Mouse (Mus musculus) megakaryocyte, embryonic 14.5 days (primary cell): ENCODE data around the gene Rab6a. TPM values are rescaled to one million over a fixed set of nuclear protein-coding genes. Genes with fewer than 3 reads are reported as not detected.
A peak's percentile ranks its signal among the peaks of the same experiment; 100 is the strongest.
"Not testable (repeated sequence)": the region's sequence is repeated elsewhere in the genome, so short reads cannot be mapped to it uniquely, and the experiment has no call there.

Experiments
- H3K27me3 ChIP-seq: replicated peaks from 2 replicates; pipeline ENCODE3; 2012; ENCODE audit warnings: inconsistent platforms
- H3K36me3 ChIP-seq: replicated peaks from 2 replicates; pipeline ENCODE3; 2012; ENCODE audit warnings: low read length, inconsistent platforms, mixed read lengths
- H3K4me1 ChIP-seq: 2 replicates; pipeline ENCODE4 v1.6.1; 2012; ENCODE audit warnings: inconsistent platforms
- H3K4me3 ChIP-seq: replicated peaks from 2 replicates; pipeline ENCODE3; 2012; ENCODE audit warnings: moderate library complexity, mild to moderate bottlenecking, inconsistent platforms
- H3K9me3 ChIP-seq: 2 replicates; pipeline ENCODE4 v1.6.1; 2012; ENCODE audit warnings: inconsistent platforms
- FLI1 ChIP-seq: IDR thresholded peaks from 2 replicates; pipeline ENCODE4 v1.6.1; 2012; ENCODE audit warnings: low read length, inconsistent platforms, mixed read lengths
- GATA1 ChIP-seq: IDR thresholded peaks from 3 replicates; pipeline ENCODE4 v1.6.1; 2012; ENCODE audit warnings: mixed read lengths, low read length, inconsistent platforms, borderline replicate concordance
- polyA plus RNA-seq: library from polyadenylated mRNA; stranded (reverse); fragments of >175 nt; gene quantifications from 2 replicates; pipeline ENCODE4 v1.2.3, GENCODE M21; 2012; ENCODE audit warnings: low replicate concordance; ENCODE audit not compliant: insufficient read depth

Rab6a gene
- polyA plus RNA-seq, result 25.4 and 50.0 TPM in 2 replicates

DNA sequence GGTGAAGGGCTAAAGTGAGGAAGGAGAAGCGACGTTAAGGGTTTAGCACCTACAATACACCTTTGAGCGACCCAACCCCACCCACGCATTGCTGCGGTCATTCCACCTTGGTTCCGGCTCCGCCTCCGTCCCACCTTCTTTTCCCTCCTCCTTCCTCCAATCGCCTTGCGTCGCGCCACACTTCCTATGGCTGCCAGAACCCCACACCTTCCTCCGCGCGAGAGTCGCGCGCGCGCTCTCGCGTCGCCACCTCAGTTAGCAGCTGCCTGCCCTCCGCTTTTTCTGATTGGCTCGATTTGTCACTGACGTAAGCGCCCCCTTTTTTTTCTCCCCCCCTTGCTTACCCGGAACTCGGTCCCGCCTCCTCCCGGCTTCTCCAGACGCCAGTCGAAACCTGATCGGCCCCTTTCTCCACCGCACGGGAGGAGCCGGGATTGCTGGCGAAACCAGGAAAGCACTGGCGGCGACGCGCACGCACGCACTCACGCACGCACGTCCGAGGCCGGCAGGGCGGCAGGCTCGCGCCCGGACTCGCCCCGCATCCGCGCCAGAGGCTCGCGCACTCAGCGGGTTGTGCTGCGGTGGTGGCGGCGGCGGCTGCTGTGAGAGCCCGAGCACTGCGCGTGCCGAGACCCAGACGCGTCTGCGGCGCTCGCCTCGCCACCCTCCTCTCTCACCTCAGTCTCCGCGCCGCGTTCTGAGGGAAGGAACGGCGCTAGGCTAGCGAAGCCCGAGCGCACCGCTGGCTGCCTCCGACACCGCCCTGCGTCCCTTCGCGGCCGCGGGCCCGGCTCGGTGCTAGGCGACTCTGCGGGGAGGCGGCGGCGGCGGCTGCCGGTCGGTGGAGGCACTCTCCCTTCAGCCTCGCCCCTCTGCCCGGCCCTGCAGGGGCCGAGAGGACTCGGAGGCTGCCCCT lies at the start of gene Rab6a:
Gene Rab6a, plus strand, starts transcription at position 197 of the 916 bp plus-strand sequence.
- peak; percentile 77 for TF ChIP-seq FLI1
- no peak for TF ChIP-seq GATA1
- Histone ChIP-seq H3K36me3 (no peaks in the 10 kb centered on the region), H3K9me3 (no peaks in the 10 kb centered on the region), H3K27me3 (no peaks in the 10 kb centered on the region), H3K4me3 (peak within 1 kb of the TSS; percentile 94), H3K4me1 (peaks cover 32% of the 10 kb centered on the region)

DNA sequence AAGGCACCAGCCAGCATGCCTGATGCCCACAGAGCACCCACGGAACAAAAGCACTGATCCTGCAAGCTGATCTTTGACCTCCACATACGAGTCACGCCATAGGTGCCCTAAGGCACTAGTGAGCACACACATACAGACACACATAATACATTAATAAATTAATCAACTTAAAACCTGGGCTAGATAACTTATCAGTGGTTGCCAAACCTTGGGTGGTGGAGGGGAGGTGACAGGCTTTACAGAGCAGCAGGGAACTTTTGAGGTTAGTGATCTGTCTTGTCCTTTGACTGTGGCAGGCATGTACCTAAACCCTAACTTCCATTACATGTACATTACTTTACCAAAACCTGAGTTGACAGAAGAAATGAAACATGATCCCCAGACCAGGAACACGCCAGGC lies 47.9 kb upstream of the Rab6a start:
- H3K27me3 ChIP-seq, result no peaks in the 10 kb centered on the region
- peaks cover 10% of the 10 kb centered on the region for H3K36me3 ChIP-seq
- H3K4me3 ChIP-seq, result no peak overlapping the region
- H3K9me3 ChIP-seq, result no peaks in the 10 kb centered on the region
- no peaks in the 10 kb centered on the region for H3K4me1 ChIP-seq
- TF ChIP-seq FLI1 (no peak), GATA1 (no peak)

DNA sequence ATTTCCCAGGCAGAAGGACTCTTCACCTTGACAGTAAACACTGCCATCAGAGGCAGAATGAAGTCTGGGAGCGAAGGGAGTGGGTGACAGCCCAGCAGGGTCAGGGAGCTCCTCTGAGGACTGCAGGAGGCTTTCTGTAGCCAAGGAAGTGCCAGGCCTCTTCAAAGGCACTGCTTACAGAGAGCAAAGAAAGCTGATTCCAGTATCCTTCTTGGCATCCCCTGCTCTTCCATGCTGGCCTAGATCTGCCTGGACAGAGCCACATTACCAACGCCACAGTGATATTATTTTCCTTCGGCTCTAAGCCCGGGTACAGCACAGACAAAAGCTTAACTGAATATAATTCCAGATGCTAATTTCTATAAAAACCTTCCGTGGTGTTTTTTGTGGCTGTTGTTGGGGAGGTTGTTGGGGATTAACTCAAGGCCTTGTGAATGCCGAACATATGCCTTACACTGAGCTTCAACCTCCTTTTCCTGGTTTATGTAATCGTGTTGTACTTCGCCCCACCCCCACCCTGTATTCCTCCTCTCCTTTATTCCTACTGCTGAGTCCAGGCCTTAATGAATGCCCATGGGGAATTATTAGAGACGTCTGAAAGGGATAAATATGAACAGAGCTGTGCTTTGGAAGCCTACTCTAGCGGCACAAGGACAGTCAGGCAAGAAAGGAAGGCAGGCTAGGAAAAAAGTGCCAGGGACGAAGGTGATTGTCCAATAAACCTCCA lies 45.2 kb upstream of the Rab6a start:
- no peaks in the 10 kb centered on the region for H3K9me3 ChIP-seq
- no peak overlapping the region for H3K4me3 ChIP-seq
- H3K27me3 ChIP-seq, result no peaks in the 10 kb centered on the region
- H3K4me1 ChIP-seq, result no peaks in the 10 kb centered on the region
- TF ChIP-seq FLI1 (no peak), GATA1 (no peak)
- H3K36me3 ChIP-seq, result peaks cover 26% of the 10 kb centered on the region

DNA sequence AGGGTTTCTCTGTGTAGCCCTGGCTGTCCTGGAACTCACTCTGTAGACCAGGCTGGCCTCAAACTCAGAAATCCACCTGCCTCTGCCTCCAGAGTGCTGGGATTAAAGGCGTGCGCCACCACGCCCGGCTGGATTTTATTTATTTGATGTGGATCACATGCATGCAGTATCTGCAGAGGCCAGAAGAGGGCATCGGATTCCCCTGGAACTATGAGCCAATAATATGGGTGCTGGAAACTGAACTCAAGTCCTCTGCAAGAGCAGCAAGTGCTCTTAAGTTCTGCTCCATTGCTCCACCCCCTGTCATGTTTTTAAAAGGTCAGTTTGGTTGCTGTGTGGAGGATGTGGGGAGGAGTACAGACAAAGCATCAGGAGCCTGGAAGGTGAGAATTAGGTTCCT lies 40.0 kb upstream of the Rab6a start:
- Histone ChIP-seq H3K4me1 (peaks cover 40% of the 10 kb centered on the region), H3K36me3 (peaks cover 29% of the 10 kb centered on the region)
- H3K27me3 ChIP-seq, H3K9me3 ChIP-seq, H3K4me3 ChIP-seq: not testable (repeated sequence)

DNA sequence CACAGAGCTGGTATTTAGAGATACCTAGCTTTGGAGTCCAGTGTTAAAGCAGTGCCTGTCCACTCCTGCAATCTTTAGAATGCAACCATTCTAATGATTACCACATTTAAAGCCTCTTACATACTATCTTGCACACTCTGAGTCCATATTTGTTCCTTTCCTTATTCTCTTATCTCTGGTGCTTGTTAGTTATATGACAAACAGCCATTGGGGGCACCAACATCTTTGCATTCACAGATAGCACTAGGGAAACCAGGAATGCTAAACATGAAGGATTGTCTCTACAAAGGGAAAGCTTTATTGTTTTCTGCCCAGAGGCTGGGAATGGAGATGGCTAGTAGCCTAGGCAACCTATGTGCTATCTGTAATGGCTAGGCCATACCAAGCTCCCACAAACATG lies 37.3 kb upstream of the Rab6a start:
- Histone ChIP-seq H3K9me3 (peaks cover 3% of the 10 kb centered on the region; the same call in 1 of the 2 replicates), H3K27me3 (no peaks in the 10 kb centered on the region), H3K4me1 (peaks cover 47% of the 10 kb centered on the region), H3K36me3 (peaks cover 29% of the 10 kb centered on the region), H3K4me3 (no peak overlapping the region)
- TF ChIP-seq FLI1 (no peak), GATA1 (no peak)

DNA sequence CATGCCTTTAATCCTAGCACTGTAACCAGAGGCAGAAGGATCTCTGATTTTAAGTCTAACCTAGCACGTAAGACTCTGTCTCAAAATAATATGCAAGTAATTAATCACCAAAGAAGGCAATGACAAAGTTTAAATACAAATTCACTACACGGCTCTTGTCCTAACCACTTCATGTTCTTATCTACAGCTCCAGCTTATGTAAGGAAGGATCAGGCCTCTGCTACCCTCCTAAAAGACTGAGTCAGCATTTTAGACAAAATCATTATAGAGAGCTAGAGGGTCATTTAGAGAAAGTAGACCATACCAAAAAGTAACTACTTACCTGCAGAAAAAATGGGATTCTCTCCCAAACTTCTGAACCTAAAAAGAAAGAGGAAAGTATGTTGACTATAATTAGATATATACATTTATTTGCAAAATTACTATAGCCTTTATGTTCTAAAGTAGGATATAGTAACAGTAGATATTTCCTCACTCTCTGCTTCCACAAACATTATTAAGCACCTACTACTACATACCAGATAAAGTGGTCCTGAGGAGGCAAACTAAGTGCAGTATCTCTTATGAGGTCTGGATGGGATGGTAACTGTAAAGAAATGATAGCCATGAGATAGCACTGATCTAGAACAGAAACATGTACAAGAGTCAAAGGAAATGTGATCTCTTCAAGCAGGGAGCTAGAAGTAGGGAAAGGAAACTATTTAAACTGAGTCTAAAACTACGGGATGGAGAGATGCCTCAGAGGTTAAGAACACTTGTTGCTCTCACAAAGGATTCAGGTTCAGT lies 36.1 kb upstream of the Rab6a start:
- Histone ChIP-seq H3K9me3 (peaks cover 3% of the 10 kb centered on the region; the same call in 1 of the 2 replicates), H3K4me1 (peaks cover 47% of the 10 kb centered on the region), H3K36me3 (peaks cover 21% of the 10 kb centered on the region), H3K27me3 (no peaks in the 10 kb centered on the region), H3K4me3 (no peak overlapping the region)
- TF ChIP-seq FLI1, result no peak
- no peak for TF ChIP-seq GATA1

DNA sequence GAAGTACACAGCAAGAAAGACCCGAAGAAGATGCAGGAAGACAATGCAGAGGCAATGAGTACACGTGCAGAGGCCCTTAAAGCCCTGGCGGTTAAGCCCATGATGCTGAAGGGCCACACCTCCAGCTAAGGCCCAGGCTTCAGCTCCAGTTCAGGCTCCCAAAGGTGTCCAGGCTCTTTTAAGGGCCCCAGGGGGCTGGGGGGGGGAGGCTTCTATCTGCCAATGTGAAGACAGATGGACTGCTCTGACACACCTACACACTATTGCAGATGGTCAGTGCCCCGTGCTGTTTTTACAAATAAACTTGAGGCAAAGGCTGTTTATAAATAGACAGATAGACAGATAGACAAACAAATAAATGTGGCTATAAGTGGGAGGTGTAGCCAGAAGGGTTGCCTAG lies 35.1 kb upstream of the Rab6a start:
- Histone ChIP-seq H3K27me3 (no peaks in the 10 kb centered on the region), H3K4me3 (no peak overlapping the region), H3K4me1 (peaks cover 47% of the 10 kb centered on the region), H3K9me3 (peaks cover 3% of the 10 kb centered on the region; the same call in 1 of the 2 replicates), H3K36me3 (peaks cover 18% of the 10 kb centered on the region)
- TF ChIP-seq GATA1 (no peak), FLI1 (no peak)

DNA sequence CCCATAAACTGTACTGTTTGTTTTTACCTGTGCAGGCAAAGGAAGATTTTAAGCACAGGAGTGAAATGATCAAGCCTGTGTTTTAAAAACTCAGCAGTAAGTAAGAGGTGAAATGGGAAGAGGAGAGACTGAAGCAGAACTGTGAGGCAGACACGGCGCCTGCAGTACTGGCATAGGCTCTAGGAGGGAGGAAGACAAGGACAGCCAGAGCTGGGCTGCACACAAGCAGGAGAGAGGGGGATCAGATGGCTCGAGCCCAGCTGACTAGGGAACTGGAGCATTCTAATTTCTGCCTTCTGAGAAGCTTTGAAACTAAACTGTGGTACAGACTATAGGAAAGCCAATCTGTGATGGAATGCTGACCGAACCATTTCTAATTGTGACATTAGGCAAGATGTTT lies 34.5 kb upstream of the Rab6a start:
- TF ChIP-seq FLI1 (no peak), GATA1 (no peak)
- H3K27me3 ChIP-seq, result no peaks in the 10 kb centered on the region
- no peak overlapping the region for H3K4me3 ChIP-seq
- no peaks in the 10 kb centered on the region for H3K9me3 ChIP-seq
- H3K4me1 ChIP-seq, result peaks cover 46% of the 10 kb centered on the region
- H3K36me3 ChIP-seq, result peaks cover 12% of the 10 kb centered on the region

DNA sequence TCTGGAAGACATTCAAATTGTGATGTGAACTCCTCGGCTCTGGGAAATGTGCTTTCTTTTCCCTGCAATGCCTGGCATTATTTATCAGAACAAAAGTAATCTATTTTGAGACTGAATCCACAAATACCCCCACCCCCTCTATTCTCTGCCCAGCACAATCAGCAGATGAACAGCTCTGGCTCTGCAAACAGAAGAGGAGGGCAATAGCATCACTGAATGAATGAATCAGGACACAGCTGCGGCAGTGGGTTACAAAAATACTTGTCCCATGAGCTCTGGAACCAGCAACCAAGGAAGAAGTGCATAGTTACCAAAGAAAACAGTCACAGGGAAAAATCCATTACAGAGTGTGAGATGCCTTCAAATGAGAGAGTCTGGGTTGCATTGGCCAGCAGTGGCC lies 28.4 kb upstream of the Rab6a start:
- TF ChIP-seq FLI1 (no peak), GATA1 (no peak)
- Histone ChIP-seq H3K4me3 (no peak overlapping the region), H3K9me3 (no peaks in the 10 kb centered on the region), H3K36me3 (peaks cover 3% of the 10 kb centered on the region), H3K4me1 (peaks cover 25% of the 10 kb centered on the region; the same call in 1 of the 2 replicates), H3K27me3 (no peaks in the 10 kb centered on the region)
